Mouse (Mus musculus): ENCODE data around the gene Imp3.

GRCm38 (mm10) chr9:56894006-56894405 lies 43.3 kb upstream of the Imp3 start:
- TF ChIP-seq POLR2A (IDR thresholded peaks at IDR 0.05; ENCODE audit: insufficient read depth, low read depth, low read length) (no peak), CTCF (IDR thresholded peaks at IDR 0.05) (peak; percentile 49), EP300 (IDR thresholded peaks at IDR 0.05; ENCODE audit: insufficient read depth, low read depth, low read length) (no peak)

Data from heart, adult 2 months (tissue).